Mouse (Mus musculus) testis, adult 2 months (tissue): ENCODE data around the gene Gp2.

Experiments used
- CTCF ChIP-seq: fragments of 200-500 bp; IDR thresholded peaks from 2 replicates; pipeline ENCODE4 v1.5.1; 2012; ENCODE audit warnings: low read depth, mild to moderate bottlenecking, inconsistent platforms, low read length, moderate library complexity; ENCODE audit not compliant: control insufficient read depth, insufficient read depth, insufficient replicate concordance
- POLR2A ChIP-seq: fragments of 200-500 bp; IDR thresholded peaks from 2 replicates; pipeline ENCODE4 v1.6.1; 2012; ENCODE audit warnings: low read depth, mild to moderate bottlenecking, inconsistent platforms, low read length, moderate library complexity; ENCODE audit not compliant: control insufficient read depth

GRCm38 (mm10) chr7:119418523-119418922 lies 40.6 kb downstream of the Gp2 start:
- TF ChIP-seq POLR2A, result no peak
- no peak for TF ChIP-seq CTCF
